Mouse (Mus musculus) olfactory bulb, adult 2 months (tissue): ENCODE measurements around the gene Cd70.

ENCODE experiments used
- CTCF ChIP-seq: fragments of 200-500 bp; IDR thresholded peaks from 2 replicates; pipeline ENCODE4 v1.5.1; 2012; ENCODE audit warnings: low read depth, mild to moderate bottlenecking, low read length, moderate library complexity; ENCODE audit not compliant: insufficient read depth
- POLR2A ChIP-seq: fragments of 200-500 bp; IDR thresholded peaks from 2 replicates; pipeline ENCODE4 v1.6.1; 2012; ENCODE audit warnings: mild to moderate bottlenecking, low read depth, low read length, moderate library complexity; ENCODE audit not compliant: insufficient read depth

GRCm38 (mm10) chr17:57124792-57125191 lies 24.8 kb downstream of the Cd70 start:
- no peak for TF ChIP-seq CTCF
- TF ChIP-seq POLR2A = no peak
